Mouse (Mus musculus) liver, postnatal 0 days (tissue): Measurements from ENCODE around the gene Plcb2.

ENCODE experiments used
- CTCF ChIP-seq: sonication (generic); IDR thresholded peaks from 2 replicates; pipeline ENCODE4 v1.5.1; 2016; ENCODE audit warnings: antibody characterized with exemption, low read depth
- EP300 ChIP-seq: IDR thresholded peaks from 2 replicates; pipeline ENCODE4 v1.6.1; 2016; ENCODE audit warnings: antibody characterized with exemption, low read depth, mild to moderate bottlenecking

GRCm38 (mm10) chr2:118751896-118752791, 23.9 kb upstream of the Plcb2 start:
- TF ChIP-seq CTCF (no peak), EP300 (no peak)
